ENCODE assay signal across 7 mouse cellular contexts in the genomic region with DNA sequence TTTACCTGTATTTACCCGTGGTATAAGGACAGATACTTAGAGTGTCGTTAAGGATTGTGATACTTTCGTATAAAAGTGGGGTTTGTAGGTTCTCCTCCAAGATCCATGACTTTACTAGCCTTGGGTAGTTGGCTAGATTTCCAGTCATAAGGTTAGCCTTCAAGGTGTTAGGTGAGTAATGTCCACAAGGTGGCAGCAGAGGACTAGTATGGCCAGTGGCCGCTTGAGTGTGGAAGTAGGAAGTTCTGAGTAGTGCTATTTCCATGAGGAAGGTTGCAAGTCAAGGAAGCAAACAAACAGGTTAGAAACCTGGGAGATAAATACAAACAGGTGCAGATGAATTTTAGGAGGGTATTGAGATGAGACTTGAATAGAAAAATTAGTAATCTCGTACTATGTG.
DNase-seq lines count a peak whose midpoint lies in the region; ATAC-seq and TF ChIP-seq lines count a peak whose summit lies in the region.

No protein-coding gene starts in this region.

- peak; percentile 70 for ATAC-seq in inflammation-experienced regulatory T-cells, adult 6 months

- DNase-seq in adrenal gland, adult 18-20 months (ENCODE audit: low spot score in 2 of 2), result peak; percentile 58 to 73
- DNase-seq in gastrocnemius, postnatal 10 days, result peak; percentile 68
- DNase-seq in left cerebral cortex, adult 8-10 months (ENCODE audit: low spot score in 2 of 2), result peak; percentile 21 to 40
- peak; percentile 85 for DNase-seq in mesoderm, embryonic 11.5 days (ENCODE audit: low read depth, low spot score)
- DNase-seq in right cerebral cortex, postnatal 36 days (ENCODE audit: low spot score in 2 of 2), result peak; percentile 45 to 59

- peak; percentile 88 for TF ChIP-seq CTCF in cortical plate, adult 2 months (IDR thresholded peaks at IDR 0.05; ENCODE audit: extremely low read depth, insufficient read depth, low read length)

- no peak overlapping the region for H3K4me3 ChIP-seq in cortical plate, adult 2 months (ENCODE audit: insufficient read depth, low read length)

- H3K27ac ChIP-seq in cortical plate, adult 2 months (ENCODE audit: insufficient read depth, low read length), result no peak overlapping the region

- no peaks in the 10 kb centered on the region for H3K4me1 ChIP-seq in cortical plate, adult 2 months (ENCODE audit: control insufficient read depth, insufficient read depth, low read length)

- TF ChIP-seq POLR2A in cortical plate, adult 2 months (IDR thresholded peaks at IDR 0.05; ENCODE audit: extremely low read depth, insufficient read depth, low read length), result no peak

Comparison
In these comparisons a context has a peak if more than half of its experiments do, and no peak if none do; other contexts are left out.
1. DNase-seq: peak in every context shown above with its lines; median percentile 85 in mesoderm, embryonic 11.5 days; 68 in gastrocnemius, postnatal 10 days; 66 in adrenal gland, adult 18-20 months; 52 in right cerebral cortex, postnatal 36 days; 30 in left cerebral cortex, adult 8-10 months.